Mouse (Mus musculus) neural tube, embryonic 10.5 days (tissue): ENCODE measurements around the gene Lars2.
"Not testable (repeated sequence)": the region's sequence is repeated elsewhere in the genome, so short reads cannot be mapped to it uniquely, and the experiment has no call there.

Experiments used
- DNase-seq: peaks from one replicate; pipeline ENCODE4 v3.0.0-alpha.2; 2017; ENCODE audit warnings: low spot score; ENCODE audit errors: extremely low spot score

The Lars2 gene

DNA sequence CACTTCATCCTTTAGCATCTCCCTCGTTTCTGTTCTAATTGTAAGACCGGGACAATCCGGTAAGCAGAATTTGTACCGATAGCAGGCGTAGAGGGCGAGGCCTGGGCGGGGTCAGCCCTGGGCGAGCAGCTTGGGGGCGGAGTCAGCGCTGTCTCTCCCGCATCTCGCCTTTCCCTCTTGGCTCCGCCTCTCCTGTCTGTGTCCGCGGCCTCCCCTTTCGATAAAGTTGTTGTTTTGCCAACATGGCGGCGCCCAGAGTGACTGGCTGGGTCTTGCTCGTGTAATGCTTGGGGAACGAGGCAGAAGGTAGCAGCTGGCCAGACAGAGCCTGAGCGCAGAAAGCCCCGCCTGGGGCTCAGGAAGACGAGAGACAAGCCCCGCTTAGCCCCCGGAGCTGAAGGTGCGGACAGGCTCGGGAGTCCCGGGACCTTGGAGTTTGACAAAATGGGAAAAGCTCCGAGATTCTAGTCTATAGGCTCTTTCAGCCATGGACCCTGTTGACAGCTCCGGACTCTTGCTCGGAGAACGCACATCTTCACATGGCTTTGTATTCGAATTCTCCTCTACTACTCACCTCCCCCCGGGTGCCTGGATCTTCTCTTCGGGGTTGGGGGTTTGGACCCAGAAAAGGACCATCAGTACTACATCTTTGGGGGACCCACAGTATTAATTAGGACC lies at the start of gene Lars2:
Gene Lars2 (plus strand): TSS at position 220 of the 678 bp plus-strand sequence.
- DNase-seq = peak; percentile 94

DNA sequence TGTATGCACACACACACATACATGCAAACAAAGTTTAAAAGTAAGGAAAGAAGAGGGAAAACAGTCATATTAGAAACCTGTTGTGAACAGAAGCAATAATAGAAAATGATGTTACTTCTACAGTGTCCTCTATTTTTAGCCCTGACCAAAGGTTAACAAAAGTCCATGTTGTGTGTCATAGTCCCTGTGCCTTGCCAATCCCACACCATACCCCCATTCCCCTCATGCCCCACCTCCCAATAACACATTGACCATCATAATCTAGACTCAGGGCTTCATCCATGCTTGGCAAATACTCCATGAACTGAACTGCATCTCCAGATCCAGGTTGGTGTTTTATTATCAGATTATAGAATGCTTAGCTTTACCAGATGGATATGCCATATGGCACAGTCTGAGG lies 40.6 kb upstream of the Lars2 start:
- DNase-seq = no peak

DNA sequence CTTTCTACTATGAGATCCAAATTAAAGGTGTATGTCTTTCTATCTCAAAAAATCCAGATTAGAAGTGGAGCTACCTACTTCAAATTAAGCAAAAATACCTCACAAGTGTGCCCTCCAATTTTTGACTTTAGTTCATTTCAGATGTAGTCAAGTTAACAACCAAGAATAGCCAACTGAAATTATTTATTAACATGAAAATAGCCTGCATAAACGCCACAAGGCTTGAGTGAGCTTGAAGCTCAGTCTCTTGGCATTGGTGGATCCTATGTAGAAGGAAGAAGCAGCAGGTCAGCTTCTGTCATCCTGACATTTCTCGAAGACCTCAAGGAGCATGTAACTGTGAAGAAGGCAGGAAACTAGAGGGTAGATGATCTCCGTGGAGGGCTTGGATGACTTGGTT lies 38.4 kb upstream of the Lars2 start:
- DNase-seq = no peak

DNA sequence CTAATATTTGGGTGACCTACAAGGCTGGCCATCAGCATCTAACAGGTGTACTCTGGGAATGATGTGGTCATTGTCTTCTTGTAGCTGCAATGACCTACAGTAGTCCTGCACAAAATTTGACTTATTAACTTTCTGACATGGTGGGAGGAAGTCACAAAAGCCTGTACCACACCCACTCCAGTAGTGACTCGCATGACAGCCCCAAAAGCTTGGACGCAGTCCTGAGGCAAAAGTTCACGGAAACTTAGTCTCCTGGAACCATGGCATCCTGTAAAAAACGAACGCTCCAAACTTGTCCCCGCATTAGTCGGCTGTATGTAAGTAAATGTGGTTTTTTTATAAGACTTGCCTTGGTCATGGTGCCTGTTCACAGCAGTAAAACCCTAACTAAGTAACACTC lies 36.9 kb upstream of the Lars2 start:
- DNase-seq = no peak

DNA sequence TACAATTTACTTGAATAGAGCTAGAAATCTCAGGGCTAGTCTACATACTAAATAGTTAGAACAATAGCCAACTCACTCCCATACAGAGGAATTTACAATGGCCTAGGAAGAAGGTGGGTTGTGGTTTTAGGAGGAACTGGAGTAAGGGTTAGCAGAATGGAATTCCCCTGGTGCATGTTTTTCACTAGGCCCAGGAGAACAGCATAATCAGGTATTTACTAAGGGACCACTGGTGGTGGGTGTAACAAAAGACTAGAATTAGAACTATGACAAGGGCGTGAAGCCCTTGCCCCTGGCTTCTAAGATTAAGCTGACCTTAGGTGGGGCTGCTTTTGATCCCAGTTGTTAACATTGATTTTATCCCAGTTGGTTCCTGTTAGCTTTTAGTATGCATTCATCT lies 36.5 kb upstream of the Lars2 start:
- DNase-seq = not testable (repeated sequence)

DNA sequence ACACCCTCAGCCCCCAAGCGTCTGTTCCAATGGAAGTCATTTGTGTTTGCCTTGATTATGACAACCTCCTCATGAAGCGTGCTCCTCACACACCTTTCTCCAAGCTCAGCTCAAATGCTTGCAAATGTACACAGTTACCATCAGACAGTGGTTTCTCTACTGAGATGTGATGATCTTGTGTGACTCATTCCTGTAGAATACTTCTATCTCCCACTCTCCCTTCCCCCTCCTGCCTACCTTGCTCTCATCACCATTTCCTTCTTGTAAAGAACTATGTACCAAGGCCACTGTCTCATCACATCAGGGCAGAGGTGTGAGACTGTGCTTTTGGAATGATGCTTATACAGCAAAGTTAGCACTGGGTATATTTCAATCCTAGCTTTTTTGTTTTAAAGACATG lies 33.2 kb upstream of the Lars2 start:
- no peak for DNase-seq

DNA sequence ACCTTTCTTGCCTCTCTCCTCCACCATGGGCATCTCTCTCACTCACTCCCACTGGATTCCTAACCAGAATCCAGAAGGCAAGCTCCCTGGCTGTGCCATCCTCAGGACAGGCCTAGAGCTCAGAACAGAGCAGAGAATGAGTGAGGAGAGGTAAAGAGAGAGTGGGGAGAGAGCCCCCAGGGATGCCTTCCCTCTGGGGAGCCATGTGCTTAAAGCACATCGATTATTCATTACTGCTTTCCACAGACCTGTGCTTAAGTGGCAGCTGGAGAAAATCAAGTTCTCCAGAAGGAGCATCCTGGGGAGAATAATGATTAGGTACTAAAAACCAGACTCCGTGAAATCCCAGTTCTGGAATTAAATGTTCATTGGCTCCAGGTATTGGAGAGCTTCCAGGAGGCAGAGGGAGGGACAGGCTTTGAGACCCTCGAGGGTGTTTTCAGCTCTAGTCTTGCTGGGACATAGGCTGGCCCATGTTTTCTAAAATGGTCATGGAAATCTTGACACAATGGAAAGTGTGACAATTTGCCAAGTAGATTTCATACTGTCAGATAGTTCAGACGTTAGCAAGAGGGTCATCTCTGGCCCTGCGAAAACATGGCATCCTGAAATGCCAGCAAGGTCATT lies 31.6 kb upstream of the Lars2 start:
- no peak for DNase-seq

DNA sequence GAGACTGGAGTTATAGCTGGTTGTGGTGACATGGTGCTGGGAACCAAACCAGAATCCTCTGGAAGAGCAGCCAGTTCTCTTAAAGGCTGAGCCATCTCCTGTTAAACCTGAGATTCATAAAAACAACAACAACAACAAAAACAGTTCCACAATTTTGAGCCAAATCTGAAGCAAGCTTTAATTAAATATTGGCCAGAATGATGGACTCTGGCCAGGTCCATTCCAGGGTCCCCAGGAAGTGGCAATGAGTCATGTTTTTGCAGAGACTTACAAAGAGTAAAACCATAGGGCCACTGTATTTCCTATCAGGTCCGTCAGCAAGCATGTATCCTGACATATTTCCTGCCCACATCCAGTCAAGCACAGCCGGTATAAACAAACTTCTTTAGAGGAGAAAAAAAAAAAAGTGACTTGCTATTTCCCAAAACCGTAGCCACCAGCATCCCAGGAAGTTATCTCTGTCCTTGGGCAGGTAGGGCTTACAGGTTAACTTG lies 27.0 kb upstream of the Lars2 start:
- no peak for DNase-seq

DNA sequence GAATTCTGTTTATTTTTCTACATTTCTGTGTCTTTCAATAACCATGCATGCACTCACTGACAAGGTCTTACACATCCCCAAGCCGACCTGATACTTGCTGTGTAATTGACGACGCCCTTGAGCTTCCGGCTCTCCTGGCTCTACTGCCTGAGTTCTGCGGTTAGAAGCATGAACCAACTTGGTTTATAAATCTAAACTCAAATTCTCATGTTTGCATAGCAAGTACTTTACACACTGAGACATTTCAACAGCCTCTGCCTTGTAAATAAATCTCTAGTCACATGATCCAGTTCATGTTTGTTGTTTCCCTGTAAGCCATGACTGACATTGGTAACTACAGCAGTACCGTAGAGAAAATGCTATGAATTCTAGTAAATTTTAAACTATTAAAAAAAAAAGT lies 25.5 kb upstream of the Lars2 start:
- no peak for DNase-seq

DNA sequence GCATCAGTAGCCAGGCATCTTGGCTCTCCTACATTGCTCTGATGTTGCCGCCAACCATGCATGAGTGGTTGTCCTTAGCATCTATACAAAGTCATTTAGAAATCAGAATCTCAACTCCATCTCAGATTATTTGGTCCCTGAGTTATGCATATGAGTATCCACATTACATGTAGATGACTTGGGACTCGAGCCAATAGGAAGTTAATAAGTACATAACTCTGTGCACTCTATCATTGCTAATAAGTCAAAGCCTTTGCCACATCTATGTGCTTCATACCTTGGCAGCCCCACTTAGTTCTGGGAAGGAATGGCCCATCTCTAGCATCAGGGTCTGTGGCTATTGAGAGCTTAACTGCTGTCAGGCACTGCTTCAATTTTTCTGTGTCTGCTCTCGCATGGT lies 23.7 kb upstream of the Lars2 start:
- DNase-seq = no peak

DNA sequence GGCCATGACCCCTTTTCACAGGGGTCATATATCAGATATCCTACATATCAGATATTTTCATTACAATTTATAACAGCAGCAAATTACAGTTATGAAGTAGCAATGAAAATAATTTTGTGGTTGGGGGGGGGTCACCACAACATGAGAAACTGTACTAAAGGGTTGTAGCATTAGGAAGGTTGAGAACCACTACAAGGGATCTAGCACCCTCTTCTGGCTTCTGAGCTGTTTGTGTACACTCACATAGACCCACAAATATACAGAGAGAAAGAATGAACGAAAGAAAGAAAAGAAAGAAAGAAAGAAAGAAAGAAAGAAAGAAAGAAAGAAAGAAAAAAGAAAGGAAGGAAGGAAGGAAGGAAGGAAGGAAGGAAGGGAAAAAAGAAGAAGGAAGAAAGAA lies 17.4 kb upstream of the Lars2 start:
- not testable (repeated sequence) for DNase-seq

DNA sequence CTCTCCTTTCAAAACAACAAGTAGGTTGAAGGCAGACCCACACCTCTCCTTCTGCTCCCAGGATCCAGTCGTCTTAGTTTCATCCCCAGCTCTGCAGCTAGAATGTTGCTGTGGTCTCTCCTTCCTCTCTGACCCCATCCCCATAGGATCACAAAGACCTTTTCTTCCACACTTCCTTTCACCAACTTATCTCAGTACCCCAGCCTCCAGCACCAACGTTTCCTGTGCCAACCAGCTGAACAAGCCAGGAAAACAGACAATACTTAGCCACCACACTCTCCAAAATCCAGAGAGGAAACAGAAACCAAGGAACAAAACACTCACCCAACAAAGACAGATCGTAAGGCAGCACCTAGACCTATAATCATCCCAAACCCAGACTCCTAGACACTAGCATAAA lies 6.7 kb upstream of the Lars2 start:
- no peak for DNase-seq

DNA sequence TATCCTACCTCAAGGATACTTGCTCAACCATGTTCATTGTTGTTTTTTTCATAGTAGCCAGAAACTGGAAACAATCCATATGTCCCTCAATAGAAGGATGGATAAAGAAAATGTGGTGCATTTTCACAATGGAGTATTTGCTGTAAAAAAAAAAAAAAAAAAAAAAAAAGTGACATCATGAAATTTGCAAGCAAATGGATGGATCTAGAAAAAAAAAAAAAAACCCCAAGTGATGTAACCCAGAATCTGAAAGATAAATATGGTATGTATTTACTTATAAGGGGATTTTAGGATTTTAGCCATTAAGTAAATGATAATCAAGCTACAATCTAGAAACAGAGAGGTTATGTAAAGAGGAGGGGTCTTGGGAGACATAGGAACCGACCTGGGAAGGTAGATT lies 1.4 kb upstream of the Lars2 start:
- DNase-seq = no peak

DNA sequence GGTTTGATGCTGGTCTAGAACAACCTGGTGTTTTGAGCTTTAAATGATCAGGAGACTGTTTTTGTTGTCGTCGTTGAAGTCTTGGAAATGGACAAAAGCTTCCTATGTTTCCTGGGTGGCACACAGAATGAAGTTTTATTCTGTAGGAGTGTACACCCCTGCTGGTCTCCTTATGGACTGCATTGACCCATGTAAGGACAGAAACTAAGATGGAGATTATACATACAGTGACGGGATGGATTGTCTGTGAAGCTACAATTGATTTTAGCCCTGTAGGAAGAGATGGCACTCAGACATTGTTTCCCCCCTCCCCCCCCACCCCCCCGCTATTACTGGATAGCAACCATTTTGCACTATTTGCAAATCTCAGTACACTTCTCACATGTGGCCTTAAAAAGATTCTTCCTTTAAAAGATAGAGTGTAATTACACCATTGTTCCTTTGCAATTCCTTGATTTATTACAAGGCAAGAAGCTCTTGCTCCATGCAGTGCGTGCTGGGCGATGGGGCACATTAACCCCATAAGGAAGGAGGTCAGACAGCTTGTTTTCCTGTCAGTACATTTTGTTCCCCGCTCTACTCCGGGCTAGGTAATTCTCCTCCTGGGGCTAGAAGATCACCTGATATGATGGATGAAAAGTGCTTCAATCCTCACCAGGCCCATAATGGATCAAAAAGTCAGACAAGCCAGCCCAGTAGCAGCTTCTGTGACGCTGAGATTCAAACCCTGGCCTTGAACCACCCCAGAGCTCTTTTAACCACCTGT lies 602 bp upstream of the Lars2 start:
- DNase-seq = no peak

DNA sequence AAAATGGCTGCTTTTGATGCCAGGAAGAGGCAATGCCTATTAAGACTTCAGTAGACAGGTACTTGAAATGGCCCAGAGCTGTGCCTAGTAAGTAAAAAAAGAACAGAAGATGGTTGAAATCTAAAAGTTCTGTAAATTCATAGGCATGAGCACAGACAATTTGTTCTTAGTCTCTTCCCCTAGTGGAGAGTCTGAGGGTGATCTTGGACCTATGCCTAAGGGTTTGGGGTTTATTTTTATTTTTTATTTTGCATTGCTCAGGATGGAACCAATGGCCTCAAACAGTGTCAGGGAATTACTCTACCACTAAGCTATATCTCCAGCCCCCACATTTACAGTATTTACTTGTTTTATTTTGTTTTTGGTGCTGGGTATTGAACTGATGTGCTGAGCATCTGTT lies 909 bp downstream of the Lars2 start:
- DNase-seq = no peak

DNA sequence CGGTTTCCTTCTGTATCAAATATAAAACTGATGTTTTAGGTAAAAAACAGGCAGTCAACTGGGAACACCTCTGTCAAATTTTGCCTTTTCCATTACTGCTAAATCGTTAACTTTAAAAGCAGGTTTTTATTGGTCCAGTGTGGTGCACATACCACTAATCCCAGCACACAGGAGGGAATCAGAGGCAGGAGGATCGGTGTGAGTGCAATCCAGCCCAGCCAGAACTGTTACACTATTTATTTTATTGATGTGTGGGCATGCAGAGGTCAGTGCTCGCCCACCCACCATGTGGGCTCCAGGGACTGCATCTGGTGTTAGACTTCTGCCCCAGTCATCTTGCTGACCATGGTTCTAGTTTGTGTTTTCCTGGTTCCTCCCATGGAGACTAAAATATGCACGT lies 15.7 kb downstream of the Lars2 start:
- no peak for DNase-seq

DNA sequence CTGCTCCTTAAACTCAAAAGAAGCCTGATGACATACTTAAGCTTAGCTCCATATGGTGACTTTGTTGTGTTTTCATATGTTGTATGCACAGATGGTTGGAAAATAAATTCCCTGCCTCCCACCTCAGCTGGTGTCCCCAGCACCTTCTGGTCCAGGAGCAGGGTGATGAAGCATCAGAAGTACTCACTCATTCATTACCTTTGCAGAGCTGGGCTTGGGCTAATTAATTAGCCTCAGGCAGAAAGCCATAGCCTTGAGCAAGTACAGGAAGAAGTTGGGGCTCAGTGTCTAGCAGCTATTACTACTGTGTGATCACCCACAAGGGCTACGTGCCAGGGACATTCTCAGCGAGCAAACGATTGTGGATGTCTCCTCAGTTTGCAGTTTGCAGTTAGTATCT lies 18.0 kb downstream of the Lars2 start:
- DNase-seq = no peak

DNA sequence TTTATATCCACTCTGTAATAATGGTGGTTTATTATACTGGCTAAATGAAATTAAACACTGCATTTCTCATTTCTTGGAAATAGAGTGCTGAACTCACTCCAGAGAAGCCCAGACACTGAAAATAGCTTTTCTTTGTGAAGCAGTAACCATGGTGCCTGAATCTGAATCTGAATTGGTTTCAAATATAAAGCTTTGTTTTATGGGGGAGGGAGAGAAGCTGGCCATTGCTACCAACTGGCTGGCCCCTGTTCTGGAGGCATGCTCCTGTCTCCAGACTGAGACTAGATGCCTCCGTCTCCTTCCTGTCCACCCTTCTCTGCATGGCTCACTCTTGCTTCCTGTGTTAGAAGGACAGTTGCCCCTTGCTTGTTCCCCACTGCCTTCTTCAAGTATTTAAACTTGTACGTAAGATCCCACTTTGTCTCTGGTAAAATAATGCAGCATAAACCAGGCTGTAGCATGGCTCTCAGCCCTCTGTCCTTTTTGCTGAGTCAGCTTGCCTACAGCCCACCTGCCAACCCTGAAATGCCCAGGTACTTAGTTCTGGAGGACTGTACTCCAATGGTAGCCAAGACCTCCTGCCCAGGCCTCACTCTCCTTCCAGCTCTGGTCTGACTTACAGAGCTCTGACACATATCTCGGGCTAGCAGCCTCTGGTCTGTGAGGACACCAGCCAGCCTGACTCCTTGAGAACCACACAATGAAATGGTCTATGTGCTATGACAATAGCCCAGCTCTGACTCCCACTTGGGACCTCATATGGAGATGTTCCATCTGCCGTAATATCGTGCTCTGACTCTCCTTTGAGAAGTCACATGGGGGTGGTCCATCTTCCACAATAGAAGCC lies 18.8 kb downstream of the Lars2 start:
- DNase-seq = no peak

DNA sequence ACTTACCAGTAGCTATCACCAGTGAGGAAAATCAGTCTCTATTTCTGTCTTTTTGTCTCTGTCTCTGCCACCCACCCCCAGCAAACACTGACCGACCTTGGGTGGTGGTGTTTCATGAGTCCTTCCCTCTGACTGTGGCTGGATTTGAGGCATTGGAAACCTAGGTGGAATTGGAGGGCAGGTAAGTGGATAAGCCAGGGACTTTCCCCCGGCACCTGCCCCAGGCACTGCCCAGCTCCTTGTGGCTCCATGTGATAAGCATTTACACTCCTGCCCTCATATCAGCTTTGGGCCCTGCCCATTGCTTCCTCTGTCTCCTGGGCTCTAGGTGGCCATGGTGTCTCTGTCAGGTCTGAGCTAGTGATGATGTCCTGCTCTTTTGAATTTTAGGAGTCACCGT lies 19.6 kb downstream of the Lars2 start:
- no peak for DNase-seq

DNA sequence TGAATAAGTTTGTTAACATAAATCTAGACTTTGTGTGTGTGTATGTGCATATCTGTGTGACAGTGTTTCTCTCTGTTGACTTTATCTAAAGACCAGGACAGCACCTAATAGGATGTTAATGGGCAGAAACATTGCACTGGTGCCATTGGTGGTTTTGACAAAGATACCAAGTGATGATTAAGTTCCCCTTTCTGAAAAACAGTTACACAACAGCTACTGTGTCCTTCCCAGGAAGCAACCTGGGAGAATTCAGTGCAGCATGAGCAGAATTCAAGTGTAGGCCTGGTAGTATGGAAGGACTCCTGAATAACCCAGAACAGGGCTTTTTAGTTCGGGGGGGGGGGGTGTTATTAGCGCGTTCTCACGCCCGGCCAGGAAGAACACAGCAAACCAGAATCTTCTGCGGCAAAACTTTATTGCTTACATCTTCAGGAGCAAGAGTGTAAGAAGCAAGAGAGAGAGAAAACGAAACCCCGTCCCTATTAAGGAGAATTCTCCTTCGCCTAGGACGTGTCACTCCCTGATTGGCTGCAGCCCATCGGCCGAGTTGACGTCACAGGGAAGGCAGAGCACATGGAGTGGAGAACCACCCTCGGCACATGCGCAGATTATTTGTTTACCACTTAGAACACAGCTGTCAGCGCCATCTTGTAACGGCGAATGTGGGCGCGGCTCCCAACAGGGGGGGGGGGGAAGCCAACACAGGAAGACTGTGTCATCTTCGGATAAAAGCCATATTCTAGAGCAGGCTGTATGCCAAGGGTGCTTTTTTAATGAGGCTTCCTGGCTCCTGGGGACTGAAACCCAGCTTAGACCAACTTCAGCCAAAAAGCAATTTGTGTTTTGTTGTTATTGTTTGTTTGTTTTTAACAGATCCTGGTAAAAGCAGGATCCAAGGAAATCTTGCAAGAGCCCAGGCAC lies 21.6 kb downstream of the Lars2 start:
- not testable (repeated sequence) for DNase-seq
